Mouse (Mus musculus) thymus, adult 2 months (tissue): ENCODE results near the gene Plvap. TPM values are rescaled to one million over a fixed set of nuclear protein-coding genes. Genes with fewer than 3 reads are reported as not detected.

Experiments
- DNase-seq: peaks from one replicate; pipeline ENCODE4 v3.0.0; 2021
- H3K27ac ChIP-seq: fragments of 200-500 bp; 2 replicates; pipeline ENCODE4 v1.5.1; 2012; ENCODE audit warnings: low read length, control low read depth; ENCODE audit not compliant: control insufficient read depth, insufficient read depth
- H3K27me3 ChIP-seq: fragments of 200-500 bp; 2 replicates; pipeline ENCODE4 v1.6.1; 2012; ENCODE audit warnings: mild to moderate bottlenecking, low read length, moderate library complexity, mixed read lengths; ENCODE audit not compliant: control insufficient read depth, insufficient read depth
- H3K36me3 ChIP-seq: fragments of 200-500 bp; 2 replicates; pipeline ENCODE4 v1.6.1; 2012; ENCODE audit warnings: mild to moderate bottlenecking, low read length, moderate library complexity; ENCODE audit not compliant: control insufficient read depth, insufficient read depth
- H3K4me1 ChIP-seq: fragments of 200-500 bp; replicated peaks from 2 replicates; pipeline ENCODE4 v1.6.1; 2012; ENCODE audit warnings: low read length; ENCODE audit not compliant: control insufficient read depth, insufficient read depth
- H3K4me3 ChIP-seq: fragments of 200-500 bp; 2 replicates; pipeline ENCODE4 v1.5.1; 2012; ENCODE audit warnings: mild to moderate bottlenecking, low read length, control low read depth, moderate library complexity; ENCODE audit not compliant: control insufficient read depth, insufficient read depth
- CTCF ChIP-seq: fragments of 200-500 bp; IDR thresholded peaks from 2 replicates; pipeline ENCODE4 v1.5.1; 2012; ENCODE audit warnings: mild to moderate bottlenecking, control low read depth, low read length, moderate library complexity, borderline replicate concordance; ENCODE audit not compliant: control insufficient read depth, poor library complexity, insufficient read depth; ENCODE audit errors: extremely low read depth
- POLR2A ChIP-seq: fragments of 200-500 bp; IDR thresholded peaks from 2 replicates; pipeline ENCODE4 v1.6.1; 2012; ENCODE audit warnings: mild to moderate bottlenecking, low read length, control low read depth, moderate library complexity; ENCODE audit not compliant: control insufficient read depth, poor library complexity, insufficient read depth; ENCODE audit errors: extremely low read depth
- WGBS: fragments of 180-500 bp; shearing (Covaris S2); methylation state at CpG from one replicate; pipeline ENCODE4 v1.1.7; 2018; 5-methylcytosine and 5-hydroxymethylcytosine counted together
- polyA plus RNA-seq: library from polyadenylated mRNA; depleted of rRNA; stranded (reverse); fragments of >200 nt; gene quantifications from 2 replicates; pipeline ENCODE4 v1.2.3, GENCODE M21; 2012

Gene Plvap
- polyA plus RNA-seq, 1 experiment: 62.6 TPM

GRCm38 (mm10) chr8:71504349-71504748 is 7.2 kb downstream of the Plvap start:
- DNase-seq: no peak
- WGBS: 94% methylated on average over 4 of the region's 4 CpGs
- H3K27me3 ChIP-seq: no peaks in the 10 kb centered on the region
- no peak overlapping the region for H3K4me3 ChIP-seq
- H3K36me3 ChIP-seq: no peaks in the 10 kb centered on the region
- H3K27ac ChIP-seq: no peak overlapping the region
- peaks cover 8% of the 10 kb centered on the region for H3K4me1 ChIP-seq
- TF ChIP-seq CTCF (no peak), POLR2A (no peak)

DNA sequence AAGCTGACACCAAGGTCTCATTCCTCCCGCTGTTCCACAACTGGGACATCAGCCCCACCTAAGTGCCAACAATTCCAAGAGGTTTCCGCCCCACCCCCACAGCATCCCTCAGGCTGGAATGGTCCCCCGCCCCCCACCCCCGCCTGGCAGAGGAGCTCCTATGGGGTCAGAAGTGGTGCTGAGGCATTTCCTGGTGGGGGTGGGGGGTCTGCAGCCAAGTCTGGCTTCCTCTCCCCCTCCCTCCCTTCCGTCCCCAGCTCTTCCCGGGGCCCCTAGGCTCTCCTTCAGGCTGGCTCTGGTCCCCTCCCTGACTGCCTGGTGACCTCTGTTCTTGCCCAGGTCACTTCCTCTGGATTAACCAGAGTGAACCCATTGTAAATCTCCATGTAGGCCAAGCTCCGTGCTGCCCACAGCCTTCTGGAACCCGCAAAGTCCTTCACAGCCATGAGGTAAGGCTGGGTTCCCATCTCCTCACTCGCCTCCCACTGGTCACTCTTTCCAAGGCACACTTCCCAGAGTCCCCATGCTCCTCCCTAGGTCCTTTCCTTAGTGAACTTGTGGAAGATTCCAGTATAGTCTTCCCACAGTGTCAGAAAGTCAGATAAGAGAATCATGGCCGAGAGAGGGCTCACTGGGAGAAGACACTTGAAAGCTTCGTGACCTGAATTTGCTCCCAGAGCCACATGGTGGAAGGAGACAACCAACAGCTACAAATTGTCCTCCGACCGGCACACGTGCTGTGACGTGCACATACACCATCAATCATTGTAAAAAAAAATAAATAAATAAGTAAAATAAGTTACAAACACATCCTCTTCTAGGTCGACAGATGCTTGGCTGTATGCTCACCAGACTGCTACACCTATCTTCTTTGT is 12.5 kb downstream of the Plvap start:
- no peak for TF ChIP-seq POLR2A
- TF ChIP-seq CTCF: no peak
- Histone ChIP-seq H3K27ac (no peak overlapping the region), H3K36me3 (no peaks in the 10 kb centered on the region), H3K4me3 (no peak overlapping the region), H3K27me3 (no peaks in the 10 kb centered on the region), H3K4me1 (no peaks in the 10 kb centered on the region)
- 76% methylated on average over 16 of the region's 16 CpGs for WGBS
- no peak for DNase-seq

DNA sequence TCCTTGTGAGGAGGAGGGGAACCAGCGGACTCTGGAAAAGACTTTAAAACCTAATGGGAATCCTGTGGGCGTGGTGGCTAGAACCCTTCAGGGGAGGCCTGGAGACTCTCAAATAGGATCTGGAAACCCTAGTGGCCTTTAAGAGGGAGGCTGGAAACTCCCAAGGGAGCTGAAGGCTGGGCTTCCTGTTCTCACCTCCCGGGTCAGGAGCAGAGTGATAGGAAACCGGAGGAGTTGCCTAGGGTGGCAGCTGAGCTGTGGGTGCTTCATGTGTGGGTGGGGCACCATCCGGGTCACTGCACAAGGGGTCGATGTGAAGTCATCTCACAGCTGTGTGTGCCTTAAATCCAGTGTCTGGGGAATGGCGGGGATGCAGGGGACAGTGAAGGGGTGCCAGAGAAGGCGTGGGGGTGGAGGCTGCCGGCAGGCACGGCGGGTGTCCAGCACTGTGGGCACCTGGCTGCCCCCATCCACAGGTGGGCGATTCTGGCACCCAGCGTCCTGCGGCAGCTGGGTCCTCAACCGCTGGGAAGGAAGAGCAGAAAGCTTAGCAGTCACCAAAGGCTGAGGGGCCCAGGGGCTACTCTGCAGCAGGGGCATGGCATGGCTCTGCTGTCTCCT is 13.6 kb downstream of the Plvap start:
- no peak overlapping the region for H3K27ac ChIP-seq
- H3K36me3 ChIP-seq: no peaks in the 10 kb centered on the region
- no peaks in the 10 kb centered on the region for H3K4me1 ChIP-seq
- no peaks in the 10 kb centered on the region for H3K27me3 ChIP-seq
- DNase-seq: no peak
- H3K4me3 ChIP-seq: no peak overlapping the region
- no peak for TF ChIP-seq CTCF
- no peak for TF ChIP-seq POLR2A
- WGBS: 85% methylated on average over 15 of the region's 15 CpGs

DNA sequence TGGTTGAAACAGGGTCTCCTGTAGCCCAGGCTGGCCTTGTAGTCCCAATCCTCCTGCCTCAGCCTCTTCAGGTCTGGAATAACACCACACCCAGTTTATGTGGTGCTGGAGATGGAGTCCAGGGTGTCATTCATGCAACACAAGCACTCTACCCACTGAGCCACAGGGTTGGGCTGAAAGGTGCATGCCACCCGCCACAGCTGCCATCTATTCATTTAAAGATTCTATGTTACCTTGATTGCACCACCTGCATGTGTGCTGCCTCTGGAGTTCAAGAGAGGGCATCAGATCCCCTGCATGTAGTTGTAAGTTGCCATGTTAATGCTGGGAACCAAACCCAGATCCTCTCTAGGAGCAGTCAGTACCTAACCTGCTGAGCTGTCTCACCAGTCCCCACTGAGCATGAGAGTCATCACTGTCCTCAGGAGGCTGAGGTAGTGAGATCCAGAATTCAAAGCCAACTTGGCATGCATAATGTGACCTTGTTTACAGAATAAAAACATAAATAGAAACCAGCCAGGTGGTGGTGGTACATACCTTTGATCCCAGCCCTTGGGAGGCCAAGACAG is 14.4 kb downstream of the Plvap start:
- Histone ChIP-seq H3K4me1 (no peaks in the 10 kb centered on the region), H3K36me3 (no peaks in the 10 kb centered on the region), H3K4me3 (no peak overlapping the region), H3K27ac (no peak overlapping the region), H3K27me3 (no peaks in the 10 kb centered on the region)
- DNase-seq: no peak
- no peak for TF ChIP-seq POLR2A
- no peak for TF ChIP-seq CTCF
- WGBS: 93% methylated on average over 1 of the region's 1 CpGs

DNA sequence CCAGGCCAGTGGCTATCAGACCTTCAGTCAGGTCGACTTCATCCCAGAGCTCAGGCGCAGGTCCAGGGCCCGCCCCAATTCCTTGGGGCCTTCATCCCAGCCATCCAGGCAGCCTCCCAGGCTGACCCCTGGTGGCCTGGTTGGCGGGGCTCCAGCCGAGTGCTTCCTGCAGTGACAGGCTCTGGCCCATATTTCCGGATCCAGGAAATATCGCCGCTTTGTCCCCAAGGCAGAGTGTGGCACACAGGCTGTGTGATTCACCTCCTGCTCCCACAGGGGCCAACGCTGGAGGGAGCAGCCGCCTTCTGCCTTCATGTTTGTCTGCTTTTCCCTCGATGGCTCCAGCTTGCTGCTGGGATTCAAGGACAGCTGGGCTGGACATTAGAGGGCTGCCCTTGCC is 15.1 kb downstream of the Plvap start:
- no peaks in the 10 kb centered on the region for H3K4me1 ChIP-seq
- no peak overlapping the region for H3K27ac ChIP-seq
- H3K36me3 ChIP-seq: no peaks in the 10 kb centered on the region
- WGBS: 88% methylated on average over 11 of the region's 11 CpGs
- no peaks in the 10 kb centered on the region for H3K27me3 ChIP-seq
- H3K4me3 ChIP-seq: no peak overlapping the region
- DNase-seq: no peak
- no peak for TF ChIP-seq CTCF
- no peak for TF ChIP-seq POLR2A

DNA sequence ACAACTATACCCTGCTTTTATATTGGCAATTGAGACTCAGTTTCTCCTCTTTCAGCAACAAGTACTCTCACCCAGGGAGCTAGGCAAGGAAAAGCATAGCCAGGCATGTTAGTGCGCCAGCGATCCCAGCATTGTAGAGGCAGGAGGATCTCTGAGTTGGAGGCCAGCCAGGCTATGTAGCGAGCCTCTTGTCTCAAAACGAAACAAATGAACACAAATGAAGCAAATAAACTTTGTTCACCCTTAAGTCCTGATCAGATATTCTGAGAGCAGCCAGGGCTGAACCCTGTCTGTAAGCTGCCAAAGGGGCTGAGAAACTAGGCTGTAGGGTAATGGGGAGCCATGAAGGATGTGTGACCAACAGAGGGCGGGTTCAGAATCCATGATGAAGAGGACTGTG is 15.7 kb downstream of the Plvap start:
- no peak for DNase-seq
- Histone ChIP-seq H3K4me1 (no peaks in the 10 kb centered on the region), H3K4me3 (no peak overlapping the region), H3K27ac (no peak overlapping the region), H3K36me3 (no peaks in the 10 kb centered on the region), H3K27me3 (no peaks in the 10 kb centered on the region)
- 96% methylated on average over 5 of the region's 5 CpGs for WGBS
- TF ChIP-seq POLR2A (no peak), CTCF (no peak)

GRCm38 (mm10) chr8:71495039-71495438 is 16.5 kb downstream of the Plvap start:
- H3K27me3 ChIP-seq: no peaks in the 10 kb centered on the region
- 38% methylated on average over 16 of the region's 16 CpGs for WGBS
- no peak overlapping the region for H3K27ac ChIP-seq
- no peaks in the 10 kb centered on the region for H3K4me1 ChIP-seq
- peak; percentile 75 for DNase-seq
- TF ChIP-seq CTCF (peak; percentile 79), POLR2A (no peak)
- H3K36me3 ChIP-seq: no peaks in the 10 kb centered on the region
- no peak overlapping the region for H3K4me3 ChIP-seq
